Mouse (Mus musculus) bone marrow macrophage, adult 2 months (primary cell): Measurements from ENCODE around the gene Ntm.

ENCODE experiments used
- CTCF ChIP-seq: IDR thresholded peaks from 2 replicates; pipeline ENCODE4 v1.5.1; 2012; ENCODE audit warnings: low read depth, mild to moderate bottlenecking, low read length, moderate library complexity
- POLR2A ChIP-seq: IDR thresholded peaks from 2 replicates; pipeline ENCODE4 v1.6.1; 2012; ENCODE audit warnings: mild to moderate bottlenecking, low read depth, low read length, borderline replicate concordance

DNA sequence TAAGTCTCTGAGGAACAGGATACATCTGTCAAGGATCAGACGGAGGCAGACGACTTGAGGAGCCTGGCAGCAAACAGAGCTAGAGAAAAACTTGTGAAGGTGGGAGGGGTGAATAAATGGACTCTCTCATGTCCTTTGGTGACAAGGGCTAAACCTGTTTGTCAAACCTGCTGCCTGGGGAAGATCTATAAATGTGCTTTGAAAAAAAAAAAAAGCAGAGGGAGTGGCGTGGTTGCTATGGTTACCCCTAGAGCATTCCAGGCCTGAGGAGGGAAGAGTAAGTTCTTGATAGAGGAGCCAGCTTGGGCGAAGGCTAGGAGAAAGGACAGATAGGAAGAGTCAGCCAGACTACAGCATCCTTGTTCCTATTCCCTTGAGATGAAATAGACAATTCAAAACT is 926.9 kb downstream of the Ntm start:
- TF ChIP-seq CTCF (no peak), POLR2A (no peak)
